Mouse (Mus musculus) thymus, postnatal 14 days (tissue): Measurements from ENCODE around the gene Lman2.

Source experiments
- DNase-seq: peaks from one replicate; pipeline ENCODE4 v3.0.0; 2021

Lman2 gene

GRCm38 (mm10) chr13:55370234-55370633, 7.7 kb upstream of the Lman2 start:
- peak; percentile 24 for DNase-seq

GRCm38 (mm10) chr13:55369531-55370114, 7.0 kb upstream of the Lman2 start, which contains the start of gene Rgs14:
Gene Rgs14 (plus strand): TSS chr13:55369732.
- DNase-seq, result peak; percentile 90

GRCm38 (mm10) chr13:55368401-55368800, 5.8 kb upstream of the Lman2 start:
- DNase-seq, result peak; percentile 56

- DNase-seq, result peak; percentile 52
Observed at GRCm38 (mm10) chr13:55361974-55362452, 570 bp downstream of the Lman2 start.

- DNase-seq, result no peak
Observed at GRCm38 (mm10) chr13:55361145-55361544, 1.4 kb downstream of the Lman2 start.

GRCm38 (mm10) chr13:55346745-55347144, 15.8 kb downstream of the Lman2 start:
- DNase-seq, result no peak

- DNase-seq, result no peak
Observed at GRCm38 (mm10) chr13:55344286-55344685, 18.3 kb downstream of the Lman2 start.

GRCm38 (mm10) chr13:55342469-55342868, 20.1 kb downstream of the Lman2 start:
- DNase-seq, result no peak

- DNase-seq, result no peak
Observed at GRCm38 (mm10) chr13:55339259-55339658, 23.3 kb downstream of the Lman2 start.

GRCm38 (mm10) chr13:55338131-55339054, 24.2 kb downstream of the Lman2 start:
- no peak for DNase-seq

GRCm38 (mm10) chr13:55337341-55337975, 25.1 kb downstream of the Lman2 start:
- no peak for DNase-seq

GRCm38 (mm10) chr13:55335701-55336100, 26.9 kb downstream of the Lman2 start:
- DNase-seq, result no peak

GRCm38 (mm10) chr13:55332331-55332730, 30.3 kb downstream of the Lman2 start:
- no peak for DNase-seq

- no peak for DNase-seq
Observed at GRCm38 (mm10) chr13:55330567-55331400, 31.8 kb downstream of the Lman2 start.

- peak; percentile 92 for DNase-seq
Observed at GRCm38 (mm10) chr13:55329683-55330566, 32.7 kb downstream of the Lman2 start, which contains the start of gene Mxd3. Gene Mxd3 (minus strand): TSS chr13:55329823.

- DNase-seq, result peak; percentile 49
Observed at GRCm38 (mm10) chr13:55329109-55329682, 33.4 kb downstream of the Lman2 start.

- no peak for DNase-seq
Observed at GRCm38 (mm10) chr13:55328641-55329040, 33.9 kb downstream of the Lman2 start.

- DNase-seq, result no peak
Observed at GRCm38 (mm10) chr13:55328171-55328570, 34.4 kb downstream of the Lman2 start.

GRCm38 (mm10) chr13:55327633-55328032, 35.0 kb downstream of the Lman2 start:
- DNase-seq, result peak; percentile 90

- DNase-seq, result no peak
Observed at GRCm38 (mm10) chr13:55327169-55327568, 35.4 kb downstream of the Lman2 start.

GRCm38 (mm10) chr13:55325596-55325995, 37.0 kb downstream of the Lman2 start:
- no peak for DNase-seq
